Mouse (Mus musculus) testis, adult 2 months (tissue): ENCODE measurements around the gene Stxbp4.

Experiments used
- CTCF ChIP-seq: fragments of 200-500 bp; IDR thresholded peaks from 2 replicates; pipeline ENCODE4 v1.5.1; 2012; ENCODE audit warnings: low read depth, mild to moderate bottlenecking, inconsistent platforms, low read length, moderate library complexity; ENCODE audit not compliant: control insufficient read depth, insufficient read depth, insufficient replicate concordance
- POLR2A ChIP-seq: fragments of 200-500 bp; IDR thresholded peaks from 2 replicates; pipeline ENCODE4 v1.6.1; 2012; ENCODE audit warnings: low read depth, mild to moderate bottlenecking, inconsistent platforms, low read length, moderate library complexity; ENCODE audit not compliant: control insufficient read depth

DNA sequence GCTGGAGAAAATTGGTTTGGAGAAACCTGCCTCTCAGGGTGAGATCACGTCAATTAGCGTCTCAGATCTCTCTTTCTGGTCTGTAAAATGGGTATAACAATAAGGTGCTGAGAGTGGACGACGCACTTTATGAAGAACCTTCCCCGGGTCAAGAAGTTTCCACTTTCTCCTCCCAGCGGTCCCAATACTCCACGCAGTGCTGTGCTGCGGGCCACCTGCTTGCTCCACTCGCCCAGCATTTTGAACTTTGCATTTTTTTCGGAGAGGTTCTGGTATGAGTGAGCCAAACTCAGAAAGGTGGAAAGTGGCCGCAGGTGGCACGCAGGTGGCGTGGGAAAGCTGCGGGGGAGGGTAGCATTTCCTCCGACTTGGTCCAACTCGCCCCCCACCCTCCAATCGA, 49.2 kb upstream of the Stxbp4 start:
- no peak for TF ChIP-seq CTCF
- no peak for TF ChIP-seq POLR2A
